Mouse (Mus musculus): ENCODE results near the gene Gng12. TPM values are rescaled to one million over a fixed set of nuclear protein-coding genes. Genes with fewer than 3 reads are reported as not detected.

Gene Gng12
- total RNA-seq, 2 experiments from 2014 or later = 49.7 to 52.0 TPM

Other genes with a start within 250 kb of the Gng12 start
- not detected for gene Vmn1r35, start 210.5 kb upstream of the Gng12 start, total RNA-seq (2021)
- gene Vmn1r36, start 177.2 kb upstream of the Gng12 start, total RNA-seq (2021) = not detected
- gene Vmn1r37, start 167.0 kb upstream of the Gng12 start, total RNA-seq (2021) = not detected
- gene Vmn1r38, start 113.8 kb upstream of the Gng12 start, total RNA-seq (2021) = not detected
- not detected for gene Vmn1r39, start 85.8 kb upstream of the Gng12 start, total RNA-seq (2021)
- gene Gadd45a, start 141.1 kb downstream of the Gng12 start, total RNA-seq (2021) = 10 to 100 TPM; 19.6 to 22.3 TPM